Mouse (Mus musculus) large intestine, adult 2 months (tissue): ENCODE data around the gene Slc35e2. TPM values are rescaled to one million over a fixed set of nuclear protein-coding genes. Genes with fewer than 3 reads are reported as not detected.
"Not testable (repeated sequence)": the region's sequence is repeated elsewhere in the genome, so short reads cannot be mapped to it uniquely, and the experiment has no call there.

Experiments
- DNase-seq: peaks from one replicate; pipeline ENCODE4 v3.0.0-alpha.2; 2012; ENCODE audit warnings: low read depth, low spot score
- WGBS: fragments of 180-500 bp; shearing (Covaris S2); methylation state at CpG from one replicate; pipeline ENCODE4 v1.1.7; 2018; 5-methylcytosine and 5-hydroxymethylcytosine counted together
- polyA plus RNA-seq: library from polyadenylated mRNA; depleted of rRNA; stranded (reverse); fragments of >200 nt; gene quantifications from 2 replicates; pipeline ENCODE4 v1.2.3, GENCODE M21; 2012; rRNA removed

The Slc35e2 gene
- polyA plus RNA-seq, 1 experiment, result 11.4 TPM

GRCm38 (mm10) chr4:155660641-155661040, 59.4 kb downstream of the Slc35e2 start:
- DNase-seq, result no peak
- 75% methylated on average over 12 of the region's 12 CpGs for WGBS

- no peak for DNase-seq
Observed at GRCm38 (mm10) chr4:155666903-155667302, 65.7 kb downstream of the Slc35e2 start.

GRCm38 (mm10) chr4:155668689-155669597, 67.7 kb downstream of the Slc35e2 start, which contains the start of gene Mib2:
Mib2 (minus strand) TSS chr4:155669198.
- peak; percentile 96 for DNase-seq
- under 1% methylated on average over 73 of the region's 73 CpGs for WGBS

GRCm38 (mm10) chr4:155669598-155670075, 68.4 kb downstream of the Slc35e2 start:
- DNase-seq, result no peak
- 1% methylated on average over 8 of the region's 8 CpGs for WGBS

- 50% methylated on average over 4 of the region's 4 CpGs for WGBS
- not testable (repeated sequence) for DNase-seq
Observed at GRCm38 (mm10) chr4:155670236-155670635, 69.0 kb downstream of the Slc35e2 start.

GRCm38 (mm10) chr4:155672082-155672481, 70.9 kb downstream of the Slc35e2 start:
- no peak for DNase-seq
- WGBS, result 73% methylated on average over 2 of the region's 2 CpGs

Other genes with a start within 250 kb of the Slc35e2 start
- 79.9 and 81.5 TPM in 2 replicates for gene Prkcz, start 240.1 kb upstream of the Slc35e2 start, polyA plus RNA-seq
- 0.51 and 0.94 TPM in 2 replicates for gene Gabrd, start 203.3 kb upstream of the Slc35e2 start, polyA plus RNA-seq
- gene Cfap74, start 192.2 kb upstream of the Slc35e2 start, polyA plus RNA-seq, result 1.2 and 2.6 TPM in 2 replicates
- 0.57 and 2.5 TPM in 2 replicates for gene Tmem52, start 132.3 kb upstream of the Slc35e2 start, polyA plus RNA-seq
- gene Gnb1, start 110.1 kb upstream of the Slc35e2 start, polyA plus RNA-seq, result 1,100 and 1,475 TPM in 2 replicates
- gene Nadk, start 39.0 kb upstream of the Slc35e2 start, polyA plus RNA-seq, result 142 and 164 TPM in 2 replicates
- gene Cdk11b, start 23.4 kb downstream of the Slc35e2 start, polyA plus RNA-seq, result 43.3 and 43.8 TPM in 2 replicates
- not detected in 2 replicates for gene Gm10563, start 44.0 kb downstream of the Slc35e2 start, polyA plus RNA-seq
- gene Mmp23, start 52.0 kb downstream of the Slc35e2 start, polyA plus RNA-seq, result 19.6 and 19.7 TPM in 2 replicates
- gene Mib2, start 67.8 kb downstream of the Slc35e2 start, polyA plus RNA-seq, result 36.6 and 47.6 TPM in 2 replicates
- gene Fndc10, start 92.9 kb downstream of the Slc35e2 start, polyA plus RNA-seq, result 10.1 and 12.2 TPM in 2 replicates
- 125 and 153 TPM in 2 replicates for gene Ssu72, start 103.4 kb downstream of the Slc35e2 start, polyA plus RNA-seq
- 0.40 and 0.51 TPM in 2 replicates for gene Tmem240, start 133.4 kb downstream of the Slc35e2 start, polyA plus RNA-seq
- gene Atad3a, start 159.7 kb downstream of the Slc35e2 start, polyA plus RNA-seq, result 78.3 and 91.6 TPM in 2 replicates
- 10.6 and 36.8 TPM in 2 replicates for gene Vwa1, start 173.3 kb downstream of the Slc35e2 start, polyA plus RNA-seq
- gene Tmem88b, start 184.5 kb downstream of the Slc35e2 start, polyA plus RNA-seq, result 0.55 and 1.2 TPM in 2 replicates
- gene Ankrd65, start 189.0 kb downstream of the Slc35e2 start, polyA plus RNA-seq, result not detected in 2 replicates
- gene Mrpl20, start 201.5 kb downstream of the Slc35e2 start, polyA plus RNA-seq, result 73.4 and 84.4 TPM in 2 replicates
- gene Ccnl2, start 211.1 kb downstream of the Slc35e2 start, polyA plus RNA-seq, result 45.9 and 63.9 TPM in 2 replicates
- 123 and 143 TPM in 2 replicates for gene Aurkaip1, start 229.9 kb downstream of the Slc35e2 start, polyA plus RNA-seq
- gene Mxra8, start 238.3 kb downstream of the Slc35e2 start, polyA plus RNA-seq, result 55.5 and 69.3 TPM in 2 replicates
- gene Dvl1, start 246.0 kb downstream of the Slc35e2 start, polyA plus RNA-seq, result 73.8 and 106 TPM in 2 replicates